Mouse (Mus musculus) megakaryocyte, embryonic 14.5 days (primary cell): ENCODE results near the gene Rhoq.

Source experiments
- FLI1 ChIP-seq: IDR thresholded peaks from 2 replicates; pipeline ENCODE4 v1.6.1; 2012; ENCODE audit warnings: low read length, inconsistent platforms, mixed read lengths
- GATA1 ChIP-seq: IDR thresholded peaks from 3 replicates; pipeline ENCODE4 v1.6.1; 2012; ENCODE audit warnings: mixed read lengths, low read length, inconsistent platforms, borderline replicate concordance

DNA sequence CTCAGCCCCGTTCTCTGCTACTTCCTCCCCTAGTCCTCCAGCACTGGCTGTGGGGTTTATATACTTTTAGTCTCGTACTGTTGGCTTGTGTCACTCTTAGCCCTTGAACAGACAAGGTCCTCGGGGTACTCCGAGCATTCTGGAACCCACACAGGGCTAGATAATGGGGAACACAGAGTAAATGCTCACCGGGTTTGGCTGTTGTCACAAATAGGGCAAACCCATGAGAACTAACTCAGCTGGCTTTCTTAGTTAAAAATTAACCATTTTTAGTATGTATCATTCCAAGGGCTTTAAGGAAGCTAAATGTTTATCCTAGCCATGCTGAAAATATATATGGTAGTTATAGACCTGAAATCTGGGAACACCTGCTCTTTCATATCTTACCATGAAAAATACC is 56.8 kb downstream of the Rhoq start:
- TF ChIP-seq FLI1 (no peak), GATA1 (no peak)
